Mouse (Mus musculus) G1E (cell line): ENCODE results near the gene Gm26661.

Experiments used
- CTCF ChIP-seq: IDR thresholded peaks from 2 replicates; pipeline ENCODE4 v1.5.1; 2012; ENCODE audit warnings: low read depth, low read length, inconsistent platforms, mixed read lengths
- TAL1 ChIP-seq: conservative IDR thresholded peaks from 2 replicates; pipeline ENCODE4 v1.6.1; 2012; ENCODE audit warnings: low read depth, low read length, inconsistent platforms, mixed read lengths

DNA sequence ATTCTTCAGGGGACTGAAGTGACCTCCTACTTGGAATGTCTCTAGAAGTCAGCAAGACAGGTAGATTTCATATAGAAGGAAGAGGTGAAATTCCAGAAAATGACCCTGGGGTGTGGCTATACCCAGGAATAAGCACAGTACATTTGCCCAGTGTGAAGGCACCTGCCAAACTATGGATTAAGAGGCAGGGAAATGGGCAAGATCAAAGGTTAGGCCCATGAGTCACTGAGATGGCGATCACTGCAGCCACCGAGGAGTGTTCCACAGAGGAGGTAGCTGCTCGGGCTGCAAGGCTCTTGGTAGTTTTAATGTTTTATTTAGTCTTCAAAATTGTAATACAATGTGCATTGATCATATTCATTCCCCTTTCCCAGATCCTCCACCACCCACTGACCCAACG lies 4.6 kb downstream of the Gm26661 start:
- no peak for TF ChIP-seq CTCF
- no peak for TF ChIP-seq TAL1
